Comparison of ENCODE assay signal across 23 mouse cellular contexts in the genomic region with DNA sequence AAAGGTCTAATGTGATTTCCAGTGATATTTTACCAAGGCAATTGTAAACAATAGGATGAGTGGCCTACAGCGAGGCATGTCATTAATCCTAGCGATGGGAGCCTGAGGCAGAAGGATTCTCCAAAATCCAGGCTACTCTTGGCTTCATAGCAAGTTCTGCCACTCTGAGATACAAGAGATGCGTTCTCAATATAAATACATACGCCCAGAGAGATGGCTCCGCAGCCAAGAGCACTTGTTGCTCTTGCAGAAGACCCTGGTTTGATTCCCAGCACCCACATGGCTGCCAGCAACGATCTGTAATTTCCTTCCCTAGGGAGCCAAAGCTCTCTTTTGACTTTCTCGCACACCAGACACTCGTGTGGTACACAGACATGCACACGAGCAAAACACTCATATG.
"Had no signal": no experiment of that assay in that cellular context is flagged by ENCODE, and none has a peak within 500 bp of the region (broad histone marks: within the 10 kb centered on the region; RNA-seq: fewer than 3 reads in every experiment).

No protein-coding gene starts in this region.

- H3K9me3 ChIP-seq: limb, embryonic 10.5 days; limb, embryonic 13.5 days; liver, embryonic 12.5 days; megakaryocyte, embryonic 14.5 days; midbrain, embryonic 10.5 days; midbrain, embryonic 13.5 days; neural tube, embryonic 13.5 days had no signal

- H3K9ac ChIP-seq: limb, embryonic 13.5 days; liver, embryonic 12.5 days; midbrain, embryonic 13.5 days; neural tube, embryonic 13.5 days had no signal

- H3K4me1 ChIP-seq: limb, embryonic 10.5 days; limb, embryonic 13.5 days; midbrain, embryonic 13.5 days; neural tube, embryonic 13.5 days had no signal

- H3K4me2 ChIP-seq: limb, embryonic 13.5 days; liver, embryonic 12.5 days; midbrain, embryonic 13.5 days; neural tube, embryonic 13.5 days had no signal

- H3K27ac ChIP-seq: kidney, postnatal 0 days; layer of hippocampus, adult 2 months; limb, embryonic 10.5 days; limb, embryonic 13.5 days; midbrain, embryonic 10.5 days; midbrain, embryonic 13.5 days; neural tube, embryonic 13.5 days had no signal

- H3K4me3 ChIP-seq: layer of hippocampus, adult 2 months; limb, embryonic 10.5 days; limb, embryonic 13.5 days; liver, embryonic 12.5 days; midbrain, embryonic 10.5 days; midbrain, embryonic 13.5 days; myocyte; neural tube, embryonic 13.5 days had no signal

- DNase-seq: kidney, adult 2 months; kidney, postnatal 25 days; layer of hippocampus, adult 9-11 months; liver; retina, postnatal 1 day; right cerebral cortex, postnatal 25 days; spleen, adult 18-20 months; thymus, adult 2 months; thymus, postnatal 14 days; thymus, postnatal 4 days had no signal

- ATAC-seq: intestine, postnatal 0 days; lung, postnatal 0 days; midbrain, embryonic 16.5 days had no signal

- H3K27me3 ChIP-seq: limb, embryonic 13.5 days; liver, embryonic 12.5 days; megakaryocyte, embryonic 14.5 days; neural tube, embryonic 13.5 days had no signal

- H3K36me3 ChIP-seq: limb, embryonic 10.5 days; limb, embryonic 13.5 days; liver, embryonic 12.5 days; midbrain, embryonic 10.5 days; midbrain, embryonic 13.5 days; neural tube, embryonic 13.5 days had no signal
